Mouse (Mus musculus) ES-Bruce4 (cell line): ENCODE data around the gene Gm3755. TPM values are rescaled to one million over a fixed set of nuclear protein-coding genes. Genes with fewer than 3 reads are reported as not detected.
"Not testable (repeated sequence)": the region's sequence is repeated elsewhere in the genome, so short reads cannot be mapped to it uniquely, and the experiment has no call there.

Experiments used
- H3K27ac ChIP-seq: 2 replicates; pipeline ENCODE4 v1.5.1; 2012; ENCODE audit warnings: low read length, inconsistent platforms; ENCODE audit not compliant: insufficient read depth
- H3K27me3 ChIP-seq: 2 replicates; pipeline ENCODE4 v1.6.1; 2012; ENCODE audit warnings: mild to moderate bottlenecking, low read length, inconsistent platforms; ENCODE audit not compliant: control insufficient read depth, poor library complexity, insufficient read depth, severe bottlenecking
- H3K36me3 ChIP-seq: 2 replicates; pipeline ENCODE4 v1.6.1; 2012; ENCODE audit warnings: inconsistent platforms, mild to moderate bottlenecking, low read length, moderate library complexity; ENCODE audit not compliant: control insufficient read depth, poor library complexity, insufficient read depth, severe bottlenecking
- H3K4me1 ChIP-seq: one replicate; pipeline ENCODE4 v1.8.1; 2011; ENCODE audit warnings: low read length; ENCODE audit not compliant: control insufficient read depth, insufficient read depth
- H3K4me3 ChIP-seq: 2 replicates; pipeline ENCODE4 v1.5.1; 2011; ENCODE audit warnings: low read depth, mild to moderate bottlenecking, low read length
- H3K9ac ChIP-seq: 2 replicates; pipeline ENCODE4 v1.6.1; 2012; ENCODE audit warnings: low read depth, mild to moderate bottlenecking, inconsistent platforms; ENCODE audit not compliant: poor library complexity, severe bottlenecking
- H3K9me3 ChIP-seq: replicated peaks from 2 replicates; pipeline ENCODE4 v1.6.1; 2012; ENCODE audit warnings: mild to moderate bottlenecking, low read length, inconsistent platforms; ENCODE audit not compliant: control insufficient read depth, poor library complexity, insufficient read depth, severe bottlenecking
- polyA plus RNA-seq: library from polyadenylated mRNA; stranded (reverse); fragments of >200 nt; gene quantifications from 2 replicates; pipeline ENCODE4 v1.2.4, GENCODE M21; 2011; ENCODE audit warnings: low read depth; ENCODE audit not compliant: missing spikeins, insufficient read depth, insufficient read length

Gm3755 gene
- not detected in 2 replicates for polyA plus RNA-seq

- not testable (repeated sequence) for H3K27me3 ChIP-seq, H3K4me3 ChIP-seq, H3K4me1 ChIP-seq, H3K9ac ChIP-seq, H3K9me3 ChIP-seq, H3K36me3 ChIP-seq, H3K27ac ChIP-seq
Observed at GRCm38 (mm10) chr14:7450817-7451216, at the start of gene Gm3755. TSS of gene Gm3755 (minus strand) at chr14:7450917.

- H3K27ac ChIP-seq, result not testable (repeated sequence)
Observed at GRCm38 (mm10) chr14:7488731-7489130, 38.0 kb upstream of the Gm3755 start.

GRCm38 (mm10) chr14:7483662-7484061, 32.9 kb upstream of the Gm3755 start, which contains the start of gene Gm3752:
TSS of gene Gm3752 (minus strand) at chr14:7483762.
- H3K4me3 ChIP-seq, H3K27me3 ChIP-seq, H3K36me3 ChIP-seq, H3K9me3 ChIP-seq, H3K27ac ChIP-seq, H3K4me1 ChIP-seq, H3K9ac ChIP-seq: not testable (repeated sequence)

More at GRCm38 (mm10) chr14:7488731-7489130, 38.0 kb upstream of the Gm3755 start:
- H3K9ac ChIP-seq, result peak overlapping the region; percentile 70; the same call in 1 of the 2 replicates
- not testable (repeated sequence) for H3K4me1 ChIP-seq, H3K36me3 ChIP-seq, H3K27me3 ChIP-seq, H3K9me3 ChIP-seq
- peak overlapping the region; percentile 39 for H3K4me3 ChIP-seq

- not testable (repeated sequence) for H3K9me3 ChIP-seq, H3K9ac ChIP-seq, H3K4me3 ChIP-seq, H3K36me3 ChIP-seq, H3K27me3 ChIP-seq, H3K27ac ChIP-seq, H3K4me1 ChIP-seq
Observed at GRCm38 (mm10) chr14:7422496-7422895, 28.2 kb downstream of the Gm3755 start.

Other genes starting within 250 kb of the Gm3755 start
- not detected in 2 replicates for gene Gm3727, start 186.2 kb downstream of the Gm3755 start, polyA plus RNA-seq
- 1.5 and 2.2 TPM in 2 replicates for gene Gm3739, start 135.9 kb downstream of the Gm3755 start, polyA plus RNA-seq
- gene Gm5797, start 118.5 kb downstream of the Gm3755 start, polyA plus RNA-seq, result not detected in 2 replicates
- gene Gm8374, start 85.8 kb downstream of the Gm3755 start, polyA plus RNA-seq, result not detected in 2 replicates
- gene Gm3752, start 32.8 kb upstream of the Gm3755 start, polyA plus RNA-seq, result 0.62 and 0.73 TPM in 2 replicates
- 0.46 and 1.2 TPM in 2 replicates for gene Gm3558, start 117.6 kb upstream of the Gm3755 start, polyA plus RNA-seq
- not detected in 2 replicates for gene Gm10338, start 144.7 kb upstream of the Gm3755 start, polyA plus RNA-seq
- gene Gm10128, start 193.1 kb upstream of the Gm3755 start, polyA plus RNA-seq, result not detected in 2 replicates